ENCODE assay signal across 8 mouse cellular contexts in the genomic region with DNA sequence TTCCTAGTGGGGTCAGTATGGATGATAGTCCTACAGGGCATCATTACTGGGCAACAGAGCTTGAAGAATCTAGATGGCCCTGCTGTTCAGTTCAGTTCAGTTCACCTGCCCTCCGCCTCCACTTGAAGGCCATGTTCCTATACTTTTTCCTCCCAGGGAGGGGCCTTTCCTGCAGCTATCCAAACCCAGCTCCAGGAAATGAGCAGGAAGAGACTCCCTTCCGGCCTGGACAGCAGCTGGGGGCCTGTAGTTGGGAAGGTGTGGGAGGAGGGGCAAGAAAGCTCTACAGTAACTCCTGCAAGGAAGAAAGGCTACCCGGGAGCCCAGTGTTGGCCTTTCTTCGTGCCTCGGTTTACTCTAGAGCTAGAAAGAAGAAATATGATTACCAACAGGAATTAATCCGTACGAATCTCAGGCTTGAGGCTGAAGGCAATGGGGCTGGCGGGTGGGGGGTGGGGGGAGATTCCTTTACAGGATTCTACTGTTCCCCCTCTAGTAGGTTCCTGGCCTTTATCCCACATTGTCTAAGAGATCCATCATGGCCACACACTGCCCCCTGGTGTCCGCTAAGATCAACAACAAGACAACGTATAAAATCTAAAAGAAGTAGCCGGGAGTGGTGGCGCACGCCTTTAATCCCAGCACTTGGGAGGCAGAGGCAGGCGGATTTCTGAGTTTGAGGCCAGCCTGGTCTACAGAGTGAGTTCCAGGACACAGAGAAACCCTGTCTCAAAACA. TPM values are rescaled to one million over a fixed set of nuclear protein-coding genes. Genes with fewer than 3 reads are reported as not detected.
DNase-seq lines count a peak whose midpoint lies in the region; ATAC-seq and TF ChIP-seq lines count a peak whose summit lies in the region.

No protein-coding gene starts in this region.

- ATAC-seq in hindbrain, postnatal 0 days = no peak
- no peak for ATAC-seq in midbrain, embryonic 14.5 days (ENCODE audit: low FRiP score, low TSS enrichment)

- peak; percentile 42 for TF ChIP-seq CTCF in bone marrow macrophage, adult 2 months (IDR thresholded peaks at IDR 0.05; ENCODE audit: low read depth, low read length)
- peak; percentile 74 for TF ChIP-seq CTCF in gastrocnemius, adult 2 months (IDR thresholded peaks at IDR 0.05)
- peak; percentile 67 for TF ChIP-seq CTCF in hindbrain, postnatal 0 days (IDR thresholded peaks at IDR 0.05; ENCODE audit: low read depth)

- no peaks in the 10 kb centered on the region for H3K27me3 ChIP-seq in hindbrain, postnatal 0 days (ENCODE audit: insufficient read depth, low read length)
- H3K27me3 ChIP-seq in midbrain, embryonic 14.5 days (ENCODE audit: control insufficient read depth, insufficient read depth, low read length) = peaks cover 9% of the 10 kb centered on the region; the same call in 1 of the 2 replicates

- 0 out of 2 replicates have a peak overlapping the region, but pooled peaks have one; percentile 4 for H3K4me2 ChIP-seq in hindbrain, postnatal 0 days (ENCODE audit: low read depth, low read length)
- H3K4me2 ChIP-seq in midbrain, embryonic 14.5 days (ENCODE audit: low read length) = no peak overlapping the region

- peaks cover 5% of the 10 kb centered on the region; the same call in 1 of the 2 replicates for H3K4me1 ChIP-seq in bone marrow macrophage, adult 2 months (ENCODE audit: control insufficient read depth, insufficient read depth, low read length)
- H3K4me1 ChIP-seq in hindbrain, postnatal 0 days (ENCODE audit: insufficient read depth, low read length) = peaks cover 8% of the 10 kb centered on the region
- peaks cover 6% of the 10 kb centered on the region; the same call in 1 of the 2 replicates for H3K4me1 ChIP-seq in midbrain, embryonic 14.5 days (ENCODE audit: control insufficient read depth, insufficient read depth, low read length)

- no peak overlapping the region for H3K27ac ChIP-seq in bone marrow macrophage, adult 2 months (ENCODE audit: insufficient read depth, low read depth, low read length)
- peak overlapping the region; percentile 92 for H3K27ac ChIP-seq in gastrocnemius, adult 2 months
- peak overlapping the region; percentile 41; the same call in 1 of the 2 replicates for H3K27ac ChIP-seq in hindbrain, postnatal 0 days
- no peak overlapping the region for H3K27ac ChIP-seq in midbrain, embryonic 14.5 days (replicated peaks; ENCODE audit: low read depth, low read length)

- intact Hi-C loops in gastrocnemius, adult 2 months (cut with DNase I) = loop anchor here (1.0 kb wide), 1 partner anchor 36 kb away; no protein-coding TSS in a partner anchor
- intact Hi-C loops in left cerebral cortex, postnatal 10 days (cut with DNase I) = loop anchor here (5.0 kb wide), 1 partner anchor 36 kb away; no protein-coding TSS in a partner anchor

- no peaks in the 10 kb centered on the region for H3K36me3 ChIP-seq in hindbrain, postnatal 0 days (ENCODE audit: insufficient read depth, low read length)
- H3K36me3 ChIP-seq in midbrain, embryonic 14.5 days (ENCODE audit: control insufficient read depth, insufficient read depth, low read length) = no peaks in the 10 kb centered on the region

- no peak overlapping the region for H3K9ac ChIP-seq in hindbrain, postnatal 0 days (replicated peaks; ENCODE audit: low read length)
- H3K9ac ChIP-seq in midbrain, embryonic 14.5 days (replicated peaks; ENCODE audit: low read length) = no peak overlapping the region

- peak; percentile 54 for DNase-seq in left cerebral cortex, adult 11 months (ENCODE audit: low spot score)
- DNase-seq in left cerebral cortex, adult 8-10 months (ENCODE audit: low spot score in 2 of 2) = no peak
- peak; percentile 70 for DNase-seq in gastrocnemius, adult 2 months
- DNase-seq in hindbrain, postnatal 0 days (ENCODE audit: low spot score) = peak; percentile 81
- peak; percentile 49 to 76 for DNase-seq in left cerebral cortex, postnatal 10 days (ENCODE audit: extremely low spot score in 1 of 2, low spot score in 2 of 2)
- DNase-seq in midbrain, embryonic 14.5 days = peak; percentile 73
- DNase-seq in thymus, postnatal 14 days = peak; percentile 59

- WGBS in hindbrain, postnatal 0 days = 31% methylated on average over 14 of the region's 14 CpGs
- 42% methylated on average over 14 of the region's 14 CpGs for WGBS in midbrain, embryonic 14.5 days

- TF ChIP-seq POLR2A in bone marrow macrophage, adult 2 months (IDR thresholded peaks at IDR 0.05; ENCODE audit: borderline replicate concordance, low read depth, low read length) = no peak

- no peaks in the 10 kb centered on the region for H3K9me3 ChIP-seq in hindbrain, postnatal 0 days (ENCODE audit: low read length)
- H3K9me3 ChIP-seq in midbrain, embryonic 14.5 days (ENCODE audit: control insufficient read depth, low read length) = no peaks in the 10 kb centered on the region

- no peak overlapping the region for H3K4me3 ChIP-seq in bone marrow macrophage, adult 2 months (ENCODE audit: insufficient read depth, low read length)
- peak overlapping the region; percentile 90 for H3K4me3 ChIP-seq in gastrocnemius, adult 2 months
- H3K4me3 ChIP-seq in hindbrain, postnatal 0 days (ENCODE audit: low read length) = no peak overlapping the region
- no peak overlapping the region for H3K4me3 ChIP-seq in midbrain, embryonic 14.5 days (replicated peaks; ENCODE audit: low read depth, low read length)

RNA-seq across cellular contexts. Expression of a gene that starts 2.6 kb away (rescaled TPM):
- total RNA-seq in left cerebral cortex, adult 8-10 months (2022) = 10 to 100 TPM; 32.9 to 51.1 (median 37.6) TPM
- polyA plus RNA-seq in bone marrow macrophage, adult 2 months (2012; ENCODE audit: insufficient read depth, insufficient read length, missing spikeins) = not detected in 2 replicates
- total RNA-seq in gastrocnemius, adult 2 months (2021) = 10 to 100 TPM; 34.8 to 37.0 TPM
- 66.1 and 72.7 TPM in 2 replicates for total RNA-seq in hindbrain, postnatal 0 days (2014; rRNA removed)
- 108 and 111 TPM in 2 replicates for polyA plus RNA-seq in hindbrain, postnatal 0 days (2015; fragmentation: Nextera tagmentation; extraction: Ambion mirVana)
- total RNA-seq in left cerebral cortex, postnatal 10 days (2021) = 10 to 100 TPM; 57.4 to 59.1 TPM
- polyA plus RNA-seq in midbrain, embryonic 14.5 days (2014; fragmentation: Nextera tagmentation; extraction: Ambion mirVana) = 59.7 and 84.0 TPM in 2 replicates

RNA-seq across cellular contexts. Expression of a gene that starts 5.1 kb away (rescaled TPM):
- total RNA-seq in left cerebral cortex, adult 8-10 months (2022) = 10 to 100 TPM; 56.7 to 70.0 (median 65.8) TPM
- polyA plus RNA-seq in bone marrow macrophage, adult 2 months (2012; ENCODE audit: insufficient read depth, insufficient read length, missing spikeins) = 111 and 114 TPM in 2 replicates
- total RNA-seq in gastrocnemius, adult 2 months (2021) = 10 to 100 TPM; 40.2 to 53.4 TPM
- total RNA-seq in hindbrain, postnatal 0 days (2014; rRNA removed) = 66.1 and 82.1 TPM in 2 replicates
- 134 and 137 TPM in 2 replicates for polyA plus RNA-seq in hindbrain, postnatal 0 days (2015; fragmentation: Nextera tagmentation; extraction: Ambion mirVana)
- 10 to 100 TPM; 80.9 to 82.0 TPM for total RNA-seq in left cerebral cortex, postnatal 10 days (2021)
- 111 and 134 TPM in 2 replicates for polyA plus RNA-seq in midbrain, embryonic 14.5 days (2014; fragmentation: Nextera tagmentation; extraction: Ambion mirVana)

RNA-seq across cellular contexts. Expression of a gene that starts 11.9 kb away (rescaled TPM):
- total RNA-seq in left cerebral cortex, adult 8-10 months (2022) = 10 to 100 TPM; 11.1 to 12.2 (median 11.6) TPM
- polyA plus RNA-seq in bone marrow macrophage, adult 2 months (2012; ENCODE audit: insufficient read depth, insufficient read length, missing spikeins) = not detected in 2 replicates
- under 1 TPM; 0.08 to 0.22 TPM for total RNA-seq in gastrocnemius, adult 2 months (2021)
- total RNA-seq in hindbrain, postnatal 0 days (2014; rRNA removed) = 1.5 and 2.5 TPM in 2 replicates
- polyA plus RNA-seq in hindbrain, postnatal 0 days (2015; fragmentation: Nextera tagmentation; extraction: Ambion mirVana) = 6.5 and 8.0 TPM in 2 replicates
- total RNA-seq in left cerebral cortex, postnatal 10 days (2021) = 1 to 10 TPM; 4.2 to 4.5 TPM
- 4.3 and 5.3 TPM in 2 replicates for polyA plus RNA-seq in midbrain, embryonic 14.5 days (2014; fragmentation: Nextera tagmentation; extraction: Ambion mirVana)

RNA-seq across cellular contexts. Expression of a gene that starts 22.2 kb away (rescaled TPM):
- 10 to 100 TPM; 62.4 to 63.9 (median 63.7) TPM for total RNA-seq in left cerebral cortex, adult 8-10 months (2022)
- polyA plus RNA-seq in bone marrow macrophage, adult 2 months (2012; ENCODE audit: insufficient read depth, insufficient read length, missing spikeins) = 48.6 and 52.5 TPM in 2 replicates
- 10 to 100 TPM; 25.9 to 26.3 TPM for total RNA-seq in gastrocnemius, adult 2 months (2021)
- total RNA-seq in hindbrain, postnatal 0 days (2014; rRNA removed) = 26.7 and 27.6 TPM in 2 replicates
- polyA plus RNA-seq in hindbrain, postnatal 0 days (2015; fragmentation: Nextera tagmentation; extraction: Ambion mirVana) = 20.1 and 22.2 TPM in 2 replicates
- 10 to 100 TPM; 26.4 to 28.3 TPM for total RNA-seq in left cerebral cortex, postnatal 10 days (2021)
- polyA plus RNA-seq in midbrain, embryonic 14.5 days (2014; fragmentation: Nextera tagmentation; extraction: Ambion mirVana) = 25.1 and 25.6 TPM in 2 replicates

RNA-seq across cellular contexts. Expression of a gene that starts 30.4 kb away (rescaled TPM):
- under 1 TPM; 0.25 to 0.55 (median 0.35) TPM for total RNA-seq in left cerebral cortex, adult 8-10 months (2022)
- 1.0 and 1.6 TPM in 2 replicates for polyA plus RNA-seq in bone marrow macrophage, adult 2 months (2012; ENCODE audit: insufficient read depth, insufficient read length, missing spikeins)
- under 1 TPM; 0.20 to 0.36 TPM for total RNA-seq in gastrocnemius, adult 2 months (2021)
- 0.10 TPM in 1 of 2 replicates, not detected in the other for total RNA-seq in hindbrain, postnatal 0 days (2014; rRNA removed)
- 0.66 and 0.89 TPM in 2 replicates for polyA plus RNA-seq in hindbrain, postnatal 0 days (2015; fragmentation: Nextera tagmentation; extraction: Ambion mirVana)
- under 1 TPM; 0.15 to 0.41 TPM for total RNA-seq in left cerebral cortex, postnatal 10 days (2021)
- polyA plus RNA-seq in midbrain, embryonic 14.5 days (2014; fragmentation: Nextera tagmentation; extraction: Ambion mirVana) = 0.38 and 0.55 TPM in 2 replicates

Comparison
In these comparisons a context has a peak if more than half of its experiments do, and no peak if none do; other contexts are left out.
1. DNase-seq: peak in left cerebral cortex, adult 11 months (single experiment), gastrocnemius, adult 2 months (single experiment), hindbrain, postnatal 0 days (single experiment), left cerebral cortex, postnatal 10 days (2 of 2), midbrain, embryonic 14.5 days (single experiment) and thymus, postnatal 14 days (single experiment); none in left cerebral cortex, adult 8-10 months (0 of 2).
2. H3K27ac ChIP-seq: peak in gastrocnemius, adult 2 months (single experiment) and hindbrain, postnatal 0 days (single experiment); none in bone marrow macrophage, adult 2 months (single experiment) and midbrain, embryonic 14.5 days (single experiment).
3. Peak in every context shown above with its lines, with median percentiles within 50 percentile points of each other: CTCF ChIP-seq.